Mouse (Mus musculus): ENCODE data around the gene Ttll12.
A peak's percentile ranks its signal among the peaks of the same experiment; 100 is the strongest.

The Ttll12 gene

DNA sequence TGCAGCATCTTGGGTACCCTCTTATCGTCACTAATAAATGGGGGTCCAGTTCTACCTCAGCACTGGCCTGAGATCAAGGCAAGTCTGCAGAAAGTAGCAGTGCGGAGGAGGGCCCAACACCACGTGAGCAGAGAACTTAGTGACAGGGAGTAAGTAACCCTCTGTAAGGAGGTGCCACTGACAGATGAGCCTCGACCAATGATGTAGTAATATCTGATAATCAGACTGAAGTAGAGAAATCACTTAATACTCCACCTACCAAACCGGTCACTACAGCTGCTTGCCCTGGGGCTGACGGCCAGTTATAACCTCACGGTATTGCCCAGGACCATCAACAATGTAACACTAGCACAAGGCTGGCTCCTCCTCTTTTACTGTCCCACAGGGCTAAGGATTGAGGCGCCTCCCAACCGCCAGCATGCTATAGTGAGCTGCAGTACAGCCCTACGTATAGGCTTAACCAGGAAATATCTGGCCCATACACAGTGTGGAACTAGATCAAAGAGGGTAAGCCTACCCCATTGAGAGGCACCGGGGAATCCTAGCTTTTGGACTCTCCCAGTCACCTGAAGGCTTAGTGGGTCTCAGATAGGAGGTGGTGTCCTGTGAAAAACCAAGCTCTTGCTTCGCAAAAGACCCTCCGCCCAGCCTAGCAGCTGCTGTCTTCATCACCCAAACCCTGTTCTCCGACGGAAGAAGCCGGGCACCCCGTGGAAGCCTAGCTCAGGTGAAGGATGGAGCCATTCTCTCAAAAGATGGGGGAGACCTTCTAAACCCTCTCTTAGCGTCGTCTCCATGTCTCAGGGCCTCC is 1.1 kb downstream of the Ttll12 start:
- peak; percentile 38 for DNase-seq (ENCODE audit: extremely low spot score)

DNA sequence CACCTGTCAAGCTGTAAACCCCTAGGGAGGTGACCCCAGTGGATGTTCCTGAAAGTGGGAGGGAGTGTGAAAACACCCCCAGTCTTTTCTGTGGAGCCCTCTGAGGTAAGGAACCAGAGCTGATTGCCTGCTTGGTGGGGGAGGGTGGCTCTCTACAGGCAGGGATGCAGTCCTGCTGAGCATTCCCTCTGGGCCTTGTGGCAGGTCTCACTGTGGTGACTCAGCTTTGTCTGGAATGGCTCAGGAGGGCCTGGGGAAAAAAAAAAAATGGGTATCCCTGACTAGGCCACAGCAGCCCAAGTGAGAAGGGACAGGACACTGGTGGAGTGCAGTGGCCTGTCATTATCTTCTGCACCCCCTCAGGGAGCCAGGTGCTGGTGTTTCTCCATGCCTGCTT is 1.8 kb downstream of the Ttll12 start:
- no peak for DNase-seq (ENCODE audit: extremely low spot score)

DNA sequence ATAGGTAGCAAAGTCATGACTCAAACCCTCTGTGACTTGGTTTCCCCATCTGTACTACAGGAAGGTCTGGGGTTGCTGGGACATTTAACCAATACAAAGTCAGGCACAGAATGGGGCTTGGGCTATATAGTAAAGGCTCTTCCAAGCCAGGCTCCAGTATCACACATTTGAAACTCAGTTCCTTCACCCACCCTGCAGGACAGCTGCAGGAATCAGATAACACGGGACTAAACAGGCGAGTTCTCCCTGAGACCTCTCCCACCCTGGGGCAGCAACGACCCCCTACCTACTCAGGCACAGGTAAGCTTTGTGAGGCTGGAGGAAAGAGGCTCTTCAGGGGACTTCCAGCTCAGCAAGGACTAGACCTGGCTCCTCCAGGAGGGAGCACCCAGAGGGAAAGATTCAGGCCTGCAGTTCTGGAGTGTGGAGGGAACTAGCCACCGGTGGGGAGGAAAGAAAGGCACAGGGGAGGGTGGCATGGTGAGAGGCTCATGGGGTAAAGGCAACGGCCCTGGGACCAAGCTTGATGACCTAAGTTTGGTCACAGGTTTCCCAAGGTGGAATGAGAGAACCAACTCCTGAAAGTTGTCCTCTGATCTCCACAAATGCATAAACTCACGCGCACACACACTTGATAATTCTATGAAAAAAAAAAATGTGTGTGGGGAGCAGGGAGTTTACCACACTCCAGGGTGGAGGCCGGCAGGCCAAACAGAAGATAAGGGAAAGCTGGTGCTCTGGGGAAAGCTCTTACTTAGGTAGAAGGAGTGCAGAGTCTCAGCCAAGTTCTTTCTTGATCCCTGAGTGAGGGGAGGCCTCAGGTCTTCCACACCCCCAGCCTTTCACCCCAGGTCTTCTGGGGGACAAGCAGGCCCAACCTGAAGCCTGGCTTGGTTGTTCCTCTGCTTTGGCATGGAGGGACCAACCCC is 2.4 kb downstream of the Ttll12 start:
- DNase-seq (ENCODE audit: extremely low spot score): no peak

DNA sequence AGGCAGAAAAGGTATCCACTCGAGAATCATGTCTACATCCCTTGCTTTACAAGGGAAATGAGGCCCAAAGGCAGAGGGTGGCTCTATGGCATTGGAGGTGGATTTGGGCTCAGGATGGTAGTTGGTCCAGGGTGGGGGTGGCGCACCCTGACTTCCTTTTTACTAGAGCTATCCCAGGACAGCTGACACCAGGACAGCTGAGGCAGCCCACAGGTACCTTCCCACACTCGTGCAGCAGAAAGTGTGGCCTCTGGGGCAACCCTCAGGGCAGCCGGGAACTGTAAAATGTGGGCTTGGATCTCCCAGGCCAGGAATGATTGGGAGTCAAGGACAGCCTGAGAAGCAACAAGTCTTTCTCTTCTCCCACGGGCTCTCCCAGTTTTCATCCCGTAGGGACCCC is 3.2 kb downstream of the Ttll12 start:
- DNase-seq (ENCODE audit: extremely low spot score): no peak

DNA sequence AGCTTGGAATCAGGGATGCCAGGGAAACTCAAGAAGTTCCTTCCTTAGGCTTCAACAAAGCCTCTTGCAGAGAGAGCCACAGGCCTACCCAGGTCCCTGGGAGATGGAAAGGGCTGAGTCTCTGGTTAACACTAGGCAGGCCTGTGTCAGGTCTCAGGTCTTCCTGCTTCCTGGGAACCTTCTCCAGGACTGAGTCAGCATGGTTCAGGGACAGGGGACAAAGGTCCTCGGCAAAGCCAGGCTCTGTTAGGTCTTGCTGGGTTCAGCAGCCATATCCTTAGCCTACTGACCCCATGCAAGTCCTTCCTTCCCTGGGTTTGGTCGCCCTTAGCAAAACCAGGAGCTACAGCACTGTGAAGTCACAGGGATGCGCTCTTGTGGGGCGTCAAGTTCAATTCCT is 4.1 kb downstream of the Ttll12 start:
- no peak for DNase-seq (ENCODE audit: extremely low spot score)

DNA sequence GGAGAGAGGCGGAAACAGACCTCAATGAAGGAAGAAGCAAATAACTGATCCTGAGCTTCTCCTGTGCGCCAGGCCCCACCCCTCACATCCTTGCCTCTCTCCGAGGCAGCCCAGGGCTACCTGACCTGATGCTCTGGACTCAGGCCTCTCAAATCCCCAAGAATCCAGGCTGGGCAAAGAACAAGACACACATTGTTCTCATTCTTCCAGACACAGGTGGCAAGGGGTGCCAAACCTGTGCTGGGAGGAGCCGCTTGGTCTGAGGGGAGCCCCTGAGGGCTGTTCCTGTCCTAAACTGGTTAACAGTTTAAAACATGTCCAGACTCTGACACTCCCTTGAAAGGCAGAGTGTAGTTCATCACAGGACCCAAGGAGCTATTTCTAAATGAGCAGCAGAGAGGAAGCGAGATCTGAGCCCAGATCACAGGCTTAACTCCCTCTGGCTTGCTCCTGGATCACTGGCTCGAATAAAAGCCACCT is 10.2 kb downstream of the Ttll12 start:
- no peak for DNase-seq (ENCODE audit: extremely low spot score)

DNA sequence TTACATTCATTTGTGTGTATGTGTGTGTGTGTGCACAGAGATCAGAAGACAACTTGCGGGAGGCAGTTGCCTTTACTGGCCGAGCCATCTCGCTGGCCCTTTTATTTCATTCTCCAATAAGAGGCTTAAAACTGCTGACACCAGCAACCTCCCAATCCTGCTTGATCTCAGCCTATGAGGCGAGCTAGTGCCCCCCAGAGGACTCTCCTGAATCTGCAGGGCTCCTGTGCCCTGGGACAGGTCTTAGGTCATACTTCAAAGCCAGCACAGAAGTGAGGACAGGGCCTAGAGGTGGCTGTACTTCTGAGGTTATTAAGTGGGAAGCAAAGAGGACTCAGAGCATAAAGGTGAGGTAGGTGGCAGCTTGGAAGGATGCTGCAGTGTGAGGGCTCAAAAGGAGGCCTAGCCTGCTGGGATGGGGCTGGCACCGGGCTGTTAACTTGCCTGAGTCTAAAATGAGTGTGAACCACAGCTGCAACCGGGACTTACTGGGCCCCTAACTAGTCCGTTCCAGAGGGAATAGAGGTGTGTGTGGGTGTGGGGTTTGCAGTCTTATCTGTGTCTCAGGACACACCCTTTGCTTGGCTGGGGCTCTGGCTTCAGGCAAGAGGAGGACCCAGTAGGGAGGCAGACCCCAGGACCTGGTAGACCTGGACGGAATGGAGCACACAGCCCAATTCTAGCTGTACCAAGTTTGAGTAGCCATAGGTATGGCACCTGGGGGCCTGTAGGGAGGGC is 11.4 kb downstream of the Ttll12 start:
- DNase-seq (ENCODE audit: extremely low spot score): no peak

DNA sequence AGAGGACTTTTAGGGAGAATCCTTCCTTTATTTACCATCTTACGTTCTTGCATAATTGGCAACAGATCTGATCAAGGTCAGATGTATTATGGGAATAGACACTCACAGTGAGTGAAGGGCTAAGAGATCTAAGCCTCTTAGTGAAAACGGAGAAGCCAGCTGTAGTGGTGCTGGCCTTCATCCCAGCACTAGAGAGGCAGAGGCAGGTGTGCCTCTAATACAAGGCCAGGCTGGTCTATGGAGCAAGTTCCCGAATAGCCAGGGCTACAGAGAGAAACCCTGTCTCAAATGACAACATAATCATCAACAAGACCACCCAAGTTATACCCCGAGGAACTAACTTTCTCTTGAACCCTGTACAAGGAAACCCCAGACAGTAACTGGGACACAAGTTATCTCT is 12.0 kb downstream of the Ttll12 start:
- no peak for DNase-seq (ENCODE audit: extremely low spot score)

DNA sequence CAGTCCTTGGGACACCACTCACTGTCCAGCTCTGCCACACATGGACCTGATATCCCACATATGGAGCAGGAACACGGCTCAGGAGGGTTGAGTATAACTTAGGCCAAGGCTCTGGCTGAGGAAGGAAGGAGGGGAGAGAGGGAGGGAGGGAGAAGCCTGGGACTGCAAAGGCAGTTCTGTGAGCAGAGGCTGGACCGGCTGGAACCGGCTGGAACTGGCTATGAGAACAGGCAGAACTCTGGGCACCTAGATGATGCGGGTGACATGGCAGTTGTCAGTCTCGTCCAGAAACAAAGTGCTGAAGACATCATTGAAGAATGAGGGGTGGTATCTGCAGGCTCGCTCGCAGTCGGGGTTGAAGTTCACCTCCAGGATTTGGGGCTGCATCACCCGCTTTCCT is 18.3 kb downstream of the Ttll12 start:
- DNase-seq (ENCODE audit: extremely low spot score): no peak

DNA sequence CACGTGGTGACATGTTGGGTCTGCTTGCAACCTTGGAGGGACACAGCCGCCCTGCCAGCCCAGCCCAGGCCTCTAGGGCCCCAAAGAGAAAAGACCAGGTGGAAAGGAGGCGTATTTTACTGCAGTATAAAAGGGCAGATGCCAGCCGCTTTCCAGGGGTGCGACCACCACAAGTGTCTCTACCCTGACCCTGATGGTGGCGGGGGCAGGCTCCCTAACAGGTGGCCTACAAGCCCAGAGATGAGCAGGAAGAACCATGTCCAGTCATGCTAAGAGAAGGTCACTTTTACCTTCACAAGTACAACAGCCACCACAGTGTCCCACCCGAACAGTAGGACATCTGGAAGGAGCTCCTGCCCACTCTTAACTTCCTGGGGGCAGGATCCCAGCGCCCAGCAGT is 19.4 kb downstream of the Ttll12 start:
- DNase-seq (ENCODE audit: extremely low spot score): no peak

DNA sequence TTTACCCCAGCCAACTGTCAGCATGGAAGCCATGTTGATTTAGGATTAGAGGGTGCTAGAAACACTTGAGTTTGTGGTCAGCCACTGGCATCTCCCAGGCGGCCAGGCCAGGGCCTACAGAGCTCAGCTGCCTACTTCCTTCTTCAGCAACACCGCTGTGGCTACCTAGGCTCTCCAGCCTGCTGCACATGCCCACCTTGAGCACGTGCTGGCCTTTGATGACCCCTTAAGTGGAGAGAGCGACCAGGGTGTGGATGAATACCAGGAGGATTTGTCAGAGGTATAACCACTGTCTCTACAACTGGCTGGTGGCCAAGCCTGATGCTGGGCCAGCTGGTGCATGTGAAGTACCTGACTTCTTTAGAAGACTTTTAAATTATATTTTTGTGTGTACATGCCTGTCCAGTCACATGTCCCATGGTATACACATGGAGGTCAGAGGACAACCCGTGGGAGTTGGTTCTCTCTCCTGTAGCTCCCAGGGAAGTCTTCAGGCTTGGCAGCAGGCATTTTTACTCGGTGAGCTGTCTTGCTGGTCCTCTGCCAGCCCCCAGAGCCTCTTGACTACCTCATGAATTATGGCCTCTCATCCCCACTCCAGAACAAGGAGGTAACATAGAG is 20.1 kb downstream of the Ttll12 start:
- DNase-seq (ENCODE audit: extremely low spot score): no peak

DNA sequence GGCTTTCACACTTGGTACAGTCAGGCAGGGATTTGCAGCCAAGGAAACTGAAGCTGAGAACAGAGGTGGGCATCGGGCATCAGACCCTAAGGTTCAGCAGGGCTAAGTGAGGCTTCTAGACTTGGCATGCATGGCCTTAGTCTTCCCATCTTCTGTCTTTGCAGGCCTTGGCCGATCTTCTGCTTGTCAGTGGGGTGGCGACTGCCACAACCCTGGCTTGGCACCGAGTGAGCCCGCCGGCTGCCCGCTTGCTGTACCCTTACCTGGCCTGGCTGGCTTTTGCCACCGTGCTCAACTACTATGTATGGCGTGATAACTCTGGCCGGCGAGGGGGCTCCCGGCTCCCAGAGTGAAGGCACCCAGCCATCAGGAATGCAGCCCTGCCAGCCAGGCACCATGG is 21.4 kb downstream of the Ttll12 start:
- no peak for DNase-seq (ENCODE audit: extremely low spot score)

DNA sequence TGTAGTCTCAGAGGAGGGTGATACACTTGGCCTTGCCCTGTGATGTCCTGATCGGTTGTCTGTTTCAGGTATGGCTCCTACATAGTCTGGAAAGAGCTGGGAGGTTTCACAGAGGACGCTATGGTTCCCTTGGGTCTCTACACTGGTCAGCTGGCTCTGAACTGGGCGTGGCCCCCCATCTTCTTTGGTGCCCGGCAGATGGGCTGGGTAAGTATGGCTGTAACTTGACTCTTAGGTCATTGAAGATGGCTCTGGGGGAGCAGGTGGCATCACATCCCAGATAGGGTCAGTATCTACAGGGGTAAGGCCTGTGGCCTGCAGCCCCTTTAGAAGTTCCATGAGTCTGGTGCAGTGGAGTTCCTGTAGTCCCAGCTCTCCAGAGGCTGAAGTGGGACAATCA is 22.8 kb downstream of the Ttll12 start:
- DNase-seq (ENCODE audit: extremely low spot score): no peak

DNA sequence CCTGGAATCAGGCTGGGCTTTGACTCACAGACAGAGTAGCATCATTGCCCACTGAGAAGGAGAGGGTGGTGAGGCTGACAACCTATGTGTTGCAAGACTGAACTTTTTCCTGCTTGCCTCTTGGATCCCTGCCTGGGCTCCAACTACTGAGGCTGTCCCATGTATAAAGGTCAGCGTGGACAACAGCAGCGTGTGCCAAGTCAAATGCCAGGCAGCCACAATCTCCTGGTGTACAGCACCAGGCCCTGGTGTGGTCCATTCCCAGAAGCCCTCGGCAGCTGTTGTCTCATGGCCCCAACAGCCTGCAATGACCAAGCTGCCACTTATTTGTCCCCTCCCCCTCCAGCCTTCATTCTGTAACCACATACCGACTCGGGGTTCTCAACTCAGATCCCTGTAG is 23.3 kb downstream of the Ttll12 start:
- DNase-seq (ENCODE audit: extremely low spot score): no peak

DNA sequence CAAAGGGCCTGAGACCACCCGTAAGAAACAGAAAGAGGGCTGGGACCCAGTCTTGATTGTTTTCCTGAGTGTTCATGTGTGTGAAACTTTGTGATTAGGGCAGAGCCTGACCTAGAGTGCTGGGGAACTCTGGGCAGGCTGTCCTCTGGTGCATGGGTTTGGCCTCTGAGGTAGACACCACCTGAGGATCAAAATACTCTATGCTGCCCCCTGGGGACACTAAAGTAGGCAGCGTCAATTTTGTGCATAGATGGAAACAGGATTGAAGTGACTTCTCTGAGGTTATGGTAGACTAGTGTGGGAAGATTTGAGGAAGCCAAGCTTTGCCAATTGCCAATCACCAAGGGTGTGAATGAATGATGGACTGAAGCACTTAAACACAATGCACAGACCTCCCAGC is 24.3 kb downstream of the Ttll12 start:
- no peak for DNase-seq (ENCODE audit: extremely low spot score)

DNA sequence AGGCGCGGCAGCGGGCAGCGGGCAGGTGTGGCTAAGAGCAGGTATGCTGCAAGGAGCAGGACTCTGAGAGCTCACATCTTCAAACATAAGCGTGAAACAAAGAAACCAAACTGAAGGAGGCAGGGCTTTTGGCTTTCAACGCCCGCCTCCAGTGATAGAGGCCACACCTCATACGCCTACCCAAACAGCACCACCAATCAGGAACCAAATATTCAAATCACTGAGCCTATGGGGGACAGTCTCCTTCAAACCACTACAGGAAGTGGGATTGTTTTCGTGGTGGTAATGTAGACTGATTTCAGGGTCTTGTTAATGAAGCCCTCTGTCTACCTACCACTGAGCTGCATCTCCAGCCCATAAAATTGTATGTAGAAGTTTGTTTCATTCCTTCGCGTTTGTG is 25.3 kb downstream of the Ttll12 start:
- no peak for DNase-seq (ENCODE audit: extremely low spot score)

DNA sequence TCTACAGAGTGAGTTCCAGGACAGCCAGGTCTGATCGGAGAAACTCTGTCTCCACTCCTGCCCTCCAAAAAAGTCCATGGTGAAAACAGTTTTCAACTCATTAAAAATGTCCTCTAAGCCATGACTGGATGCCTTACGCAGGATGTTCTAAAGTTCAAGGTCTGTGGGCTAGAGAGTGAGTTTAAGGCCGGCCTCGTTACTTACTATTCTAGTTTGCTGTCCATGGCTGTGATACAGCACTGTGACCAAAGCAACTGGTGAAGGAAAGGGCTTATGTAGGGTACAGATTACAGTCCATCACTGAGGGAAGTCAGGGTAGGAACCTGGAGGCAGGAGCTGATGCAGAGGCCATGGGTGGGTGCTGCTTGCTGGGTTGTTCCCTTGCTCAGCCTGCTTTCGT is 26.4 kb downstream of the Ttll12 start:
- no peak for DNase-seq (ENCODE audit: extremely low spot score)

DNA sequence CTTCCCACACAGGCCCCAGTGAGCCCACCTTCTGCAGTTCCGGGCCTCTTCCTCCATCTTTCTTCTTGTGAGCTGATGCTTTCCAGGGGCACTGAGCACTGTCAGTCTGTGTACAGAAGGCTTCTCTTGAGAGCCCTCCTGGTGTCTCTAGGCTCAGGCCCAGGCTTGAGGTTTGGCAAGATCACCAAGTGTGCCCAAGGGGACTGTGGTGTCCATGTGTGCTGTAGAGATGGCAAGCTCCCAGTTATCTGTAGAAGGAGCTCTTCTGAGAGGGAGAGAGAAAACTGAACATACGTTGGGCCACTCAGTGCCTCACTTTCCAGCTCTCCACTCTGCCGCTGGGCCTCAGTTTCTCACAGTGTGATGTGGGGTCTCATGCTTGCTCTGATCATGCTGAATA is 27.2 kb downstream of the Ttll12 start:
- no peak for DNase-seq (ENCODE audit: extremely low spot score)

DNA sequence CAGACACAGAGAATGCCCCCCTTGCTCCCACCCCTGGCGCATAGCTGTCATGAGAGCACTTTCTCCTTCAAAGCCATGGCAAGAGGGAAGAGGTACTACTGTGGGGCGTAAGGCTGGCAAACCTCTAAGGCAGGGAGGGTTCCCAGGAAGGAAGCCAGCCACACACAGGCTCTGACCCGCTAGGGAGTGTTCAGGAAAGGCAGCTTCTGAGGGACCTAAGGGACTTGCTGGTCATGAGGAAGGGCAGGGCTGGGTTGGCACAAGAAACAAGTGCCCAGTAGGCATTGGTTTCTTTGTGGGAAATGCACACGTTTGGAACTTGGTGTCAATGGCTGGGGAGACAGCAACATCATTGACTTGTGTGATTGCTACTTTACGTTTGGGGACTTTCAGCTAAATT is 29.0 kb downstream of the Ttll12 start:
- DNase-seq (ENCODE audit: extremely low spot score): no peak

DNA sequence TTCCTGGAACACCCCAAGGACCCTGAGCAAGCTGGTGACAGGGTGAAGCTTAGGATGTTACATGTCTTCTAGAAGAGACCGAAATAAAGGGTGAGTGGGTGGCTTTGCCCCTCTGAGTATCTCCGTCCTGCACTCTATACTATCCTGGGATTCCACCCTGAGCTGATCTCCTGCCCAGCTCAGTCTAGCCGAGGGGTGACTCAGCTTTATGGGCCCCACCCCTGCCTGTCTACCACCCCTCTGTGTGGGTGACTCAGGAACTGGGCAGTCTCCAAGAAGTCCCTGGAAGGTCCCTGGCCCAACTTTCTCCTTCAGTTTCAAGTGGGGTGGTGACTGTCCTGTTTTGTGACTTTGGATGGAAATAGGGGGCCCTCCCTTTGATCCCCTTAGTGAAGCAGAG is 29.5 kb downstream of the Ttll12 start:
- no peak for DNase-seq (ENCODE audit: extremely low spot score)

DNA sequence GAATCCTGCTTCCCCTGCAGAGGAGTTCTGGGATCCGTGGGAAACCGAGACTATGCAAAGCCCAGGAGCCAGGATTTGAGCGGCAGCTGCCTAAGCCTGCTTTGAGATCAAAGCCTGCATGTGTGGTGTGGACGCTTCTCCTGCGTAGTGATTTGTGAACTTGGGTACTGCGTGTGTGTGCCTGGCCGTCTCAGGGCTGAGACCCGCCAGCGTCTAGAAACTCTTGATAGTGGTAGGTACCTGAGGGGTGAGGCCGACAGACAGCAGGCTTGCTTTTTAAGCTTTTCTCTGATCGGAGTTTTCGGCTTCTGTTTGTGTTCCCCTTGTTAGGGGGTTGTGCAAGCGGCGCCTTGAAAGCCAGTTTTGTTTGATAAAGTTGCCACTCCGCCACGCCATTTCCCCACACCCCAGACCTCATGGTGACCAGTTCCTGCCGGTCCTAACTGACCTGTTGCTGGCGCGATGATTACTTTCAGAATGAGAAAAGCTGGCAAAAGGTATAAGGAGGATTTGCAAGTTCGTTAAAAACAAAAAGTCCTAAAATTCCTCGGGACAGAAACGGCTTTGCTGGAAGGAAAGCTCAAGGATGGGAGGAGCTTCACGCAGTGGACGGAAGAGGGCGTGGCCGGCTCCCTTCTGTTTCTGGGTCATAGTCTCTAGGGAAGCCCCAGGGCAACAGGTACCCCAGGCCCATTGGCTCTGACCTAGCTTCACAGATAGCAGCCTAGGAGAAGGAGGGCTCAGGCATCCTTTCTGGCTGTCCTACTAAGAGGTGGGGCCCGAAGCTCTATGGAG is 30.9 kb downstream of the Ttll12 start:
- DNase-seq (ENCODE audit: extremely low spot score): peak; percentile 62
